Mouse (Mus musculus) liver, embryonic 14.5 days (tissue): ENCODE data around the gene Spata3.

ENCODE experiments used
- CTCF ChIP-seq: IDR thresholded peaks from 2 replicates; pipeline ENCODE4 v1.5.1; 2016; ENCODE audit warnings: antibody characterized with exemption, low read depth, control low read depth
- EP300 ChIP-seq: IDR thresholded peaks from 2 replicates; pipeline ENCODE4 v1.6.1; 2016; ENCODE audit warnings: antibody characterized with exemption, low read depth

DNA sequence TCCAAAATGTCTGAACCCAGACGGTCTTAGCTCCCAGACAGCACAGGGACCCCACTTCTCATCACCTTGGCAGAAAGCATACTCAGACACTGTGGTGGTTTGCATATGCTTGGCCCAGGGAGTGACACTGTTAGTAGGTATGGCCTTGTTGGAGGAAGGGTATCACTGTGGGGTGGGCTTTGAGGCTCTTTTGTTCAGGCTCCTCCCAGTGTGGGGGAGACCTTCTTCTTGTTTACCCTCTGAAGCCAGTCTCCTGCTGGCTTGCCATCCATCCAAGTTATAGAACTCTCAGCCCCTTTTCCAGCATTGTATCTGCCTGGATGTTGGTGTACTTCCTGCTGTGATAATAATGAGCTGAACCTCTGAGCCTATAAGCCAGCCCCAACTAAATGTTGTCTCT is 47.5 kb upstream of the Spata3 start:
- no peak for TF ChIP-seq CTCF
- TF ChIP-seq EP300: no peak
